Mouse (Mus musculus) ES-E14 (cell line): ENCODE measurements around the gene Ptbp1.

ENCODE experiments used
- CHD2 ChIP-seq: IDR thresholded peaks from 2 replicates; pipeline ENCODE4 v1.6.1; 2014; ENCODE audit warnings: mild to moderate bottlenecking, low read depth, low read length, inconsistent platforms
- HCFC1 ChIP-seq: IDR thresholded peaks from 2 replicates; pipeline ENCODE4 v1.6.1; 2012; ENCODE audit warnings: low read length, inconsistent platforms, borderline replicate concordance; ENCODE audit not compliant: insufficient read depth
- MAFK ChIP-seq: IDR thresholded peaks from 2 replicates; pipeline ENCODE4 v1.6.1; 2014; ENCODE audit warnings: mild to moderate bottlenecking, low read depth, low read length, inconsistent platforms; ENCODE audit not compliant: insufficient read depth
- ZC3H11A ChIP-seq: IDR thresholded peaks from 2 replicates; pipeline ENCODE4 v1.6.1; 2012; ENCODE audit warnings: low read depth, mild to moderate bottlenecking, inconsistent platforms, low read length, borderline replicate concordance
- ZNF384 ChIP-seq: IDR thresholded peaks from 2 replicates; pipeline ENCODE4 v1.6.1; 2012; ENCODE audit warnings: low read depth, low read length, inconsistent platforms

DNA sequence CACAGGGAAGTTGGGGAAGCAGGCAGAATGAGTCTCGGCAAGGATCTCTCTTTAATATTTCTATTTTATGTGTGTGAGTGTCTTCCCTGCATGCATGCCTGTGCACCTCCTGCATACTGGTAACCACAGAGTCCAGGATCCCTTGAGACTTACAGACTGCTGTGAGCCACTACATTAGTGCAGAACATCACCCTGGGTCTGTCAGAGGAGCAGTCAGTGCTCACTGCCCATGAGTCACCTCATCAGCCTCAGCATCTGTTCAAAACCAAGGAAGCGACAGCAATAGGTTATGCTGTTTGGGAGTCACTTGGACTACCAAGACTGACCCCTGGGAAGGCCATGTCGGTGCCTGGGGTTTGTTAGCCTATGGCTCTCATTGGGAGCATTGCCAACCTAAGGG lies 11.9 kb upstream of the Ptbp1 start:
- TF ChIP-seq MAFK (no peak), HCFC1 (no peak), ZNF384 (no peak), ZC3H11A (no peak), CHD2 (no peak)
